In genomic region chr6:136558288-136559005, GRCm38 (mm10) we compare ENCODE assay signal across 28 mouse cellular contexts. TPM values are rescaled to one million over a fixed set of nuclear protein-coding genes. Genes with fewer than 3 reads are reported as not detected.
DNase-seq lines count a peak whose midpoint lies in the region; ATAC-seq lines count a peak whose summit lies in the region.
"Had no signal": no experiment of that assay in that cellular context is flagged by ENCODE, and none has a peak within 500 bp of the region (broad histone marks: within the 10 kb centered on the region; RNA-seq: fewer than 3 reads in every experiment).

No protein-coding gene starts in this region.

- WGBS in hindbrain, embryonic 13.5 days = 79% methylated on average over 8 of the region's 8 CpGs
- 85% methylated on average over 8 of the region's 8 CpGs for WGBS in hindbrain, embryonic 11.5 days
- 83% methylated on average over 8 of the region's 8 CpGs for WGBS in midbrain, embryonic 16.5 days
- 82% methylated on average over 8 of the region's 8 CpGs for WGBS in midbrain, embryonic 15.5 days

- DNase-seq in cerebellum, adult 9-10 months = peak; percentile 33
- no peak for DNase-seq in cerebellum, adult 9-11 months
- DNase-seq in hindbrain, embryonic 11.5 days (ENCODE audit: low spot score) = no peak
- DNase-seq in testis, postnatal 10 days (ENCODE audit: low spot score) = no peak
- DNase-seq in Muller cell, postnatal 12 days (ENCODE audit: inconsistent ontology term) = no peak
- DNase-seq: adrenal gland, adult 8-10 months; cerebellum, adult 18-20 months; cerebellum, postnatal 36 days; heart, postnatal 4 days; kidney, adult 8-10 months; kidney, postnatal 14 days; layer of hippocampus, postnatal 36 days; liver, embryonic 13.5 days; lung, adult 2 months; lung, postnatal 14 days; right cerebral cortex, adult 18-20 months; right cerebral cortex, postnatal 4 days; thymus, postnatal 25 days had no signal

- no peak overlapping the region for H3K9ac ChIP-seq in hindbrain, embryonic 13.5 days
- no peak overlapping the region for H3K9ac ChIP-seq in hindbrain, embryonic 11.5 days (ENCODE audit: low read depth, low read length)
- no peak overlapping the region for H3K9ac ChIP-seq in midbrain, embryonic 16.5 days (ENCODE audit: low read depth, low read length)
- no peak overlapping the region for H3K9ac ChIP-seq in midbrain, embryonic 15.5 days
- H3K9ac ChIP-seq: intestine, embryonic 15.5 days; limb, embryonic 13.5 days; liver, embryonic 13.5 days; midbrain, embryonic 12.5 days; neural tube, embryonic 12.5 days had no signal

- H3K4me3 ChIP-seq in hindbrain, embryonic 13.5 days = no peak overlapping the region
- H3K4me3 ChIP-seq in hindbrain, embryonic 11.5 days (ENCODE audit: low read depth, low read length) = no peak overlapping the region
- H3K4me3 ChIP-seq in midbrain, embryonic 16.5 days (ENCODE audit: low read depth, low read length) = no peak overlapping the region
- H3K4me3 ChIP-seq in midbrain, embryonic 15.5 days = no peak overlapping the region
- H3K4me3 ChIP-seq: heart, embryonic 10.5 days; intestine, embryonic 15.5 days; limb, embryonic 13.5 days; liver, embryonic 13.5 days; midbrain, embryonic 12.5 days; neural tube, embryonic 12.5 days had no signal

- H3K36me3 ChIP-seq in hindbrain, embryonic 13.5 days = peaks cover 34% of the 10 kb centered on the region
- H3K36me3 ChIP-seq in hindbrain, embryonic 11.5 days (ENCODE audit: control insufficient read depth, insufficient read depth, low read length) = peaks cover 20% of the 10 kb centered on the region
- H3K36me3 ChIP-seq in midbrain, embryonic 16.5 days (ENCODE audit: control insufficient read depth, insufficient read depth, low read length) = peaks cover 25% of the 10 kb centered on the region
- peaks cover 17% of the 10 kb centered on the region for H3K36me3 ChIP-seq in midbrain, embryonic 15.5 days (replicated peaks)

- no peaks in the 10 kb centered on the region for H3K27me3 ChIP-seq in hindbrain, embryonic 13.5 days
- H3K27me3 ChIP-seq in hindbrain, embryonic 11.5 days (ENCODE audit: control insufficient read depth, insufficient read depth, low read length) = no peaks in the 10 kb centered on the region
- H3K27me3 ChIP-seq in midbrain, embryonic 16.5 days (ENCODE audit: control insufficient read depth, insufficient read depth, low read depth, low read length) = no peaks in the 10 kb centered on the region
- no peaks in the 10 kb centered on the region for H3K27me3 ChIP-seq in midbrain, embryonic 15.5 days (replicated peaks)
- H3K27me3 ChIP-seq: intestine, embryonic 15.5 days; limb, embryonic 13.5 days; liver, embryonic 13.5 days; midbrain, embryonic 12.5 days; neural tube, embryonic 12.5 days; Patski had no signal

- H3K4me2 ChIP-seq in hindbrain, embryonic 13.5 days = no peak overlapping the region
- H3K4me2 ChIP-seq in hindbrain, embryonic 11.5 days (replicated peaks; ENCODE audit: low read depth, low read length) = no peak overlapping the region
- no peak overlapping the region for H3K4me2 ChIP-seq in midbrain, embryonic 16.5 days (ENCODE audit: low read length)
- no peak overlapping the region for H3K4me2 ChIP-seq in midbrain, embryonic 15.5 days
- H3K4me2 ChIP-seq: intestine, embryonic 15.5 days; limb, embryonic 13.5 days; liver, embryonic 13.5 days; midbrain, embryonic 12.5 days; neural tube, embryonic 12.5 days had no signal

- ATAC-seq in hindbrain, embryonic 13.5 days (ENCODE audit: low FRiP score) = no peak
- no peak; the same call in 1 of the 2 replicates for ATAC-seq in hindbrain, embryonic 11.5 days (ENCODE audit: low FRiP score)
- ATAC-seq in midbrain, embryonic 16.5 days = no peak
- no peak for ATAC-seq in midbrain, embryonic 15.5 days (replicated peaks)
- ATAC-seq: activated CD4-positive, CD25-positive, alpha-beta regulatory T cell, adult 4 months; intestine, embryonic 15.5 days; Patski had no signal

- H3K27ac ChIP-seq in hindbrain, embryonic 13.5 days = peak overlapping the region; percentile 55
- no peak overlapping the region for H3K27ac ChIP-seq in hindbrain, embryonic 11.5 days (ENCODE audit: low read depth, low read length)
- H3K27ac ChIP-seq in midbrain, embryonic 16.5 days (ENCODE audit: low read length) = 0 out of 2 replicates have a peak overlapping the region, but pooled peaks have one; percentile 50
- no peak overlapping the region for H3K27ac ChIP-seq in midbrain, embryonic 15.5 days
- H3K27ac ChIP-seq: heart, embryonic 10.5 days; intestine, embryonic 15.5 days; limb, embryonic 13.5 days; liver, embryonic 13.5 days; midbrain, embryonic 12.5 days; neural tube, embryonic 12.5 days had no signal

- peaks cover 23% of the 10 kb centered on the region for H3K4me1 ChIP-seq in hindbrain, embryonic 13.5 days (replicated peaks)
- no peaks in the 10 kb centered on the region for H3K4me1 ChIP-seq in hindbrain, embryonic 11.5 days (replicated peaks; ENCODE audit: control insufficient read depth, insufficient read depth, low read length)
- H3K4me1 ChIP-seq in midbrain, embryonic 16.5 days (ENCODE audit: control insufficient read depth, insufficient read depth, low read length) = peaks cover 18% of the 10 kb centered on the region
- H3K4me1 ChIP-seq in midbrain, embryonic 15.5 days = peaks cover 19% of the 10 kb centered on the region
- H3K4me1 ChIP-seq: neural tube, embryonic 12.5 days had no signal

- H3K9me3 ChIP-seq in hindbrain, embryonic 13.5 days = no peaks in the 10 kb centered on the region
- H3K9me3 ChIP-seq in hindbrain, embryonic 11.5 days (ENCODE audit: control insufficient read depth, low read length) = no peaks in the 10 kb centered on the region
- H3K9me3 ChIP-seq in midbrain, embryonic 16.5 days (replicated peaks; ENCODE audit: control insufficient read depth, low read length, poor library complexity, severe bottlenecking) = no peaks in the 10 kb centered on the region
- no peaks in the 10 kb centered on the region for H3K9me3 ChIP-seq in midbrain, embryonic 15.5 days
- H3K9me3 ChIP-seq: heart, embryonic 10.5 days; intestine, embryonic 15.5 days; limb, embryonic 13.5 days; liver, embryonic 13.5 days; midbrain, embryonic 12.5 days; neural tube, embryonic 12.5 days had no signal

RNA-seq across cellular contexts. Expression of gene Atf7ip, which starts 52.5 kb away (rescaled TPM):
- polyA plus RNA-seq in hindbrain, embryonic 13.5 days (2015; fragmentation: Nextera tagmentation; extraction: Ambion mirVana) = 43.3 and 43.5 TPM in 2 replicates
- polyA plus RNA-seq in hindbrain, embryonic 11.5 days (2014; fragmentation: Nextera tagmentation; extraction: Ambion mirVana) = 54.1 and 73.7 TPM in 2 replicates
- 38.2 and 40.6 TPM in 2 replicates for polyA plus RNA-seq in midbrain, embryonic 16.5 days (2015; fragmentation: Nextera tagmentation; extraction: Ambion mirVana)
- 43.4 and 44.7 TPM in 2 replicates for polyA plus RNA-seq in midbrain, embryonic 15.5 days (2015; fragmentation: Nextera tagmentation; extraction: Ambion mirVana)

Comparison
In these comparisons a context has a peak if more than half of its experiments do, and no peak if none do; other contexts are left out.
1. H3K27ac ChIP-seq: peak in hindbrain, embryonic 13.5 days (single experiment) and midbrain, embryonic 16.5 days (single experiment); none in hindbrain, embryonic 11.5 days (single experiment) and midbrain, embryonic 15.5 days (single experiment).